Mouse (Mus musculus): Measurements from ENCODE around the gene Prkd2.
A peak's percentile ranks its signal among the peaks of the same experiment; 100 is the strongest.

Gene Prkd2

GRCm38 (mm10) chr7:16859902-16860651 lies 17.4 kb downstream of the Prkd2 start:
- DNase-seq (ENCODE audit: low spot score in 2 of 2) = peak in 1 of 2 experiments; percentile 64

- DNase-seq (ENCODE audit: low spot score in 2 of 2) = no peak
Measured at GRCm38 (mm10) chr7:16867488-16867887, 24.8 kb downstream of the Prkd2 start.

DNA sequence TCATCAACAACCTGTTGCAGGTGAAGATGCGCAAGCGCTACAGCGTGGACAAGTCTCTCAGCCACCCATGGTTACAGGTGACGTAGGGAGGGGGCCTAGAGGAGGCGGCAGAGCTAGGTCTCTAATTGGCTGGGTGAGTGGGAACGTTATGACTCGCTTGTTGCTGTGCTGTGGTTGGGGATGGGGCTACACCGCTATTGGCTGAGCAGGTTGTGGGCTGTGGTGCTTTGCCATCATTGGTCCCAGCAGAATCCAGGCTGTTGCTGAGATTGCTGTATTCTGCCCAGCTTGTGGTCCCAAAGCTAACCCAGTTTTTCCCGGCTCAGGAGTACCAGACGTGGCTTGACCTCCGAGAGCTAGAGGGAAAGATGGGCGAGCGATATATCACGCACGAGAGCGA lies 26.8 kb downstream of the Prkd2 start:
- peak; percentile 96 to 97 for DNase-seq (ENCODE audit: low spot score in 2 of 2)

DNA sequence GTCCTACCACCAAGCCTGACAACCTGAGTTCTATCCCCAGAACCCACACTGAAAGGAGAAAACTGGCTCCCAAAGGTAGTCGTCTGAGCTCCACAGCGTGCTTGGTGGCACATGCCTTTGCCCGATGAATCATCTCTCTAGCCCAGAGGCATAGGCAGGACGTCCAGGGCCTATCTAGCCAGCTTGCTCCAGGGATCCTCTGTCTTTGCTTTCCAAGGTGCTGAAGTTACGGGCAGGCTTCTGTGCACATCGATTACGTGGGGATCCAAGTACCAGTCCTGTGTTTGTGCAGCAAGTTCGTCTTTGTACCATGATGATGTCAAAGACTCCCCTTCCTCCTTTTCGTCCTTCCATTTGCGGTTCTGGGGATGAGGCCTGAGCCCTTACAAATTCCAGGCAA lies 28.9 kb downstream of the Prkd2 start:
- DNase-seq (ENCODE audit: low spot score in 2 of 2) = no peak

- no peak for DNase-seq (ENCODE audit: low spot score in 2 of 2)
Measured at GRCm38 (mm10) chr7:16872478-16872877, 29.8 kb downstream of the Prkd2 start.

GRCm38 (mm10) chr7:16873392-16873791 lies 30.7 kb downstream of the Prkd2 start:
- DNase-seq (ENCODE audit: low spot score in 2 of 2) = no peak

- peak in 1 of 2 experiments; percentile 81 for DNase-seq (ENCODE audit: low spot score in 2 of 2)
Measured at GRCm38 (mm10) chr7:16874190-16874589, 31.5 kb downstream of the Prkd2 start.

GRCm38 (mm10) chr7:16874756-16875309 lies 32.1 kb downstream of the Prkd2 start:
- DNase-seq (ENCODE audit: low spot score in 2 of 2) = peak; percentile 100

- no peak for DNase-seq (ENCODE audit: low spot score in 2 of 2)
Measured at GRCm38 (mm10) chr7:16875310-16875325, 32.4 kb downstream of the Prkd2 start, which contains the start of gene Dact3. Gene Dact3 (plus strand): TSS chr7:16875317.

- no peak for DNase-seq (ENCODE audit: low spot score in 2 of 2)
Measured at GRCm38 (mm10) chr7:16875326-16875725, 32.6 kb downstream of the Prkd2 start.

GRCm38 (mm10) chr7:16876006-16876405 lies 33.3 kb downstream of the Prkd2 start:
- DNase-seq (ENCODE audit: low spot score in 2 of 2) = no peak

- no peak for DNase-seq (ENCODE audit: low spot score in 2 of 2)
Measured at GRCm38 (mm10) chr7:16876608-16877007, 33.9 kb downstream of the Prkd2 start.

DNA sequence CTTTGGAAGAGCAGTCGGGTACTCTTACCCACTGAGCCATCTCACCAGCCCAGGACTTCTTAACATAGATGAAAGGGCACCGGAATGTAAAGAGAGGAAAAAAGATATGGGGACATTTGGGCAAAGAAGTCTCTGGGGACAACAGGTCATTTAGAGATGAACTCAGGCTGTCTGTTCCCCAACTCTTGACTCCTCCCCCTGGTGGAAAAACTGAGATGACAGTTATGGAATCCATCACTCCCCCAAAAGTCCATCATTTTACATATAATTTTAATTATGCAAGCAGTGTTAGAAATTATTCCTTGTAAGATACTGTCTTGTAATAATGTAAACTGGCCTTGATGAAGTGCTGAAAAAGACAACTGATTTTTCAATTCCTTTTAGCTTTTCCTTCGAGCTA lies 35.0 kb downstream of the Prkd2 start:
- no peak for DNase-seq (ENCODE audit: low spot score in 2 of 2)

- peak in 1 of 2 experiments; percentile 48 for DNase-seq (ENCODE audit: low spot score in 2 of 2)
Measured at GRCm38 (mm10) chr7:16879796-16880547, 37.3 kb downstream of the Prkd2 start.

GRCm38 (mm10) chr7:16880615-16881014 lies 37.9 kb downstream of the Prkd2 start:
- no peak for DNase-seq (ENCODE audit: low spot score in 2 of 2)

DNA sequence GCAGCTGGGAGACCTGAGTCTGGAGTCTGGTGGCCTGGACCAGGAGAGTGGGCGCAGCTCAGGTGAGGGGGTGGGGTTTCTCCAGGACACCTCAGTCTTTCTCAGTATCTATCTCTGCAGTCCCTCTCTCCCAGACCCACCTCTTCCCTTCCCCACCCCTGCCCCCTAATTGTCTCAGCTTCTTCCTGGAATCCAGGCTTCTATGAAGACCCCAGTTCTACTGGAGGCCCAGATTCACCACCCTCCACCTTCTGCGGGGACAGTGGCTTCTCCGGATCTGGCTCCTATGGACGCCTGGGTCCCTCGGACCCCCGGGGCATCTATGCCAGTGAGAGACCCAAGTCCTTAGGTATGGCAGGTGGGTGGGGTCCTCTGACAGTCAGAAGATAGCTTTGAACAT lies 40.5 kb downstream of the Prkd2 start:
- no peak for DNase-seq (ENCODE audit: low spot score in 2 of 2)

GRCm38 (mm10) chr7:16884334-16884733 lies 41.6 kb downstream of the Prkd2 start:
- no peak for DNase-seq (ENCODE audit: low spot score in 2 of 2)

- no peak for DNase-seq (ENCODE audit: low spot score in 2 of 2)
Measured at GRCm38 (mm10) chr7:16885271-16885776, 42.6 kb downstream of the Prkd2 start.

DNA sequence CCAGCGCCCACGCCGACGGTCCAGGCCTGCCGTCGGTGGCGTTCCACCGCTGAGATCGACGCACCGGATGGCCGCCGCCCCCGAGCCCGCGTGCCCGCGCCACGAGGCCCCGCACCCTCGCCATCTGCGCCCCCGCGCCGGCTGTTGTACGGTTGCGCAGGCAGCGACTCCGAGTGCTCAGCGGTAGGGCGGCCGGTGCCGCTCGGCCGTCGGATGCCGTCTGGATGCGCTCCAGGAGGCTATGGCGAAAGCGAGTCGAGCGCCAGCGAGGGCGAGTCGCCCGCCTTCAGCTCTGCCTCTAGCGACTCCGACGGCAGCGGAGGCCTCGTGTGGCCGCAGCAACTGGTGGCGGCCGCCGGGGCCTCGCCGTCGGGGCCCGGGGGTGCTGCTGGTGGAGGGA lies 43.2 kb downstream of the Prkd2 start:
- no peak for DNase-seq (ENCODE audit: low spot score in 2 of 2)

DNA sequence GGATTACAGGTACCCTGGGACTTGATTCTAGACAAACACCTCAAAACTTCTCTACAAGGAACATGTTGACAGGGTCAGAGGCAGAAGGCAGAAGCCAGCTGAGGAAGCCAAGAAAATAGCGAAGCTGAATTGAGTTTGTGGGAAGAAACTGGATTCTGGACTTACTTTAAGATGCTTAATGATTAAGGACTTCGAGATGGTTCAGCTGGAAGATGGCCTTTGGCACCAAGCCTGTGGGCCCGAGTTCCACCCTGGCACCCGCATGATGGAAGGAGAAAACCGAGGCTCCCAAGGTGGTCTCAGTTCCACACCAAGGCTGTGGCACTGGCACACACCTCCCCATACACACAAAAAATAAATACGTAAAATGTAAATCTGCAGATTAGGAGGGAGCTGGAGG lies 47.8 kb downstream of the Prkd2 start:
- no peak for DNase-seq (ENCODE audit: low spot score in 2 of 2)

GRCm38 (mm10) chr7:16890944-16891343 lies 48.2 kb downstream of the Prkd2 start:
- DNase-seq (ENCODE audit: low spot score in 2 of 2) = no peak

GRCm38 (mm10) chr7:16891641-16892351 lies 49.1 kb downstream of the Prkd2 start, which contains the start of gene Gng8:
Gene Gng8 (plus strand): TSS chr7:16891786.
- peak in 1 of 2 experiments; percentile 86 for DNase-seq (ENCODE audit: low spot score in 2 of 2)

DNA sequence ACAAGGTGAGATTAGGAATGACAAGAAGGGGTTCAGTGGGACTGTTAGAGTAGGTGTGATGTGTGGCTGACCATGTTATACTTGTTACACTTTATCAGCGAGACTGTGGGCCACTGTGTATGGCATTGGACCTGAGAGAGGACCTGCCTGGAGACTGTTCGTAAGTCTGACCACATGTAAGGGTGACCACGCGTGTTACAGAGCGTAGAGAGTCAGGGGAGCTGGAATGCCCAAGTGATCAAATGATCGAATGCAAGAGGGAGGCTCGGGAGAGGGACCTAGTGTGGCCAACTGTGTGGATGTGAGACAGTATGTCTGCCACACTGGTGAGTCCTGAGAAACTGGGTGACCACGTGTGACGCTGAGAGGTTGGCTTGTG lies 49.6 kb downstream of the Prkd2 start:
- no peak for DNase-seq (ENCODE audit: low spot score in 2 of 2)
